Mouse (Mus musculus) G1E (cell line): ENCODE results near the gene Mphosph9.

Source experiments
- CTCF ChIP-seq: IDR thresholded peaks from 2 replicates; pipeline ENCODE4 v1.5.1; 2012; ENCODE audit warnings: low read depth, low read length, inconsistent platforms, mixed read lengths
- GATA1 ChIP-seq: IDR thresholded peaks from 2 replicates; pipeline ENCODE4 v1.6.1; 2012; ENCODE audit warnings: borderline replicate concordance, low read length, inconsistent platforms, mixed read lengths
- POLR2AphosphoS5 ChIP-seq: IDR thresholded peaks from 2 replicates; pipeline ENCODE4 v1.6.1; 2012; ENCODE audit warnings: low read depth, low read length, inconsistent platforms; ENCODE audit not compliant: insufficient replicate concordance
- TAL1 ChIP-seq: conservative IDR thresholded peaks from 2 replicates; pipeline ENCODE4 v1.6.1; 2012; ENCODE audit warnings: low read depth, low read length, inconsistent platforms, mixed read lengths

GRCm38 (mm10) chr5:124309155-124309554 lies 18.6 kb downstream of the Mphosph9 start:
- TF ChIP-seq POLR2AphosphoS5 (no peak), CTCF (no peak), GATA1 (no peak), TAL1 (no peak)
